Mouse (Mus musculus): ENCODE results near the gene Slc7a11. TPM values are rescaled to one million over a fixed set of nuclear protein-coding genes. Genes with fewer than 3 reads are reported as not detected.

The Slc7a11 gene
- total and polyA plus RNA-seq, 2 experiments from 2014 or later, result 3.8 to 19.0 TPM

DNA sequence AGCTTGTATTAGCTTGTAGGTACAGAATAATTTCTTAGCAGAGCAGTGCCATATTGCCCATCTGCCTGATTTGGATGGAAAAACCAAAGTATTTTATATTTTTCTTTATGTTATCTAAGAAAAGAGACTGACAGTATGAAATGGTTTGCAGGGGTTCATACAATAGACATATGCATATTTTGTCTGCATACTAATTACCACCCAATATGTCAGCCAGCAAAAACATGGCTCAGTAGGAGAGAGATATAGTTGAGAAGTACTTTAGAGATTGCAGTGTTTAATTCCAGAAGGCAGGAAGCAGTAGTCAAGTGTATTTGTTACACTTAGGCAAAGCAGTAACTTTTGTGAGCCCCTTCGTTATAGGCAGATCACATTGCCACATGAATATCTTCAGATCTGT, 182.7 kb downstream of the Slc7a11 start:
- WGBS, result 70% methylated on average over 1 of the region's 1 CpGs
- Histone ChIP-seq H3K4me1 (ENCODE audit: insufficient read depth) (no peaks in the 10 kb centered on the region), H3K36me3 (ENCODE audit: insufficient read depth) (no peaks in the 10 kb centered on the region), H3K27ac (ENCODE audit: low read depth, low read length) (no peak overlapping the region), H3K9me3 (ENCODE audit: low read length) (no peaks in the 10 kb centered on the region), H3K4me2 (ENCODE audit: low read depth) (no peak overlapping the region), H3K27me3 (ENCODE audit: insufficient read depth, low read length) (no peaks in the 10 kb centered on the region), H3K9ac (no peak overlapping the region), H3K4me3 (ENCODE audit: low read depth, low read length) (no peak overlapping the region)
- no peak for TF ChIP-seq CTCF (IDR thresholded peaks at IDR 0.05; ENCODE audit: low read depth)
- no peak for ATAC-seq
- DNase-seq, result no peak

DNA sequence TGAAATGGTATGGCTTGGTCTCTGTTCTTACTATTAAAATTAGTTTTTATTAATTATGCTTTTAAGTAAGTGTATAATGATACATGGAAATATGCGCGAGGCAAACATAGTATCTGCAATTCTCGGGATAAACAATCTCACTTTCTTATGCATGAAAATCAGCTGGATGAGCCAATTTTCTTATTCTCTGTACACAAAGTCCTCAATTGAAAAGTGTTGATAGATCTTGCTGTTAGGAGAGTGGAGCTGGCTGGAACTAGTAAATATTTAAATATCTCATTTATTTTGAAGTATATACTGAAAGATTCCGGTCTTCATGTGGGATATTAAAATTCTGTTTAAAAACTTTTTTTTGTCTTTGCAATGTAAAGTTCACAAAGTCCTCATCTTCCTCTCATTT, 184.6 kb downstream of the Slc7a11 start:
- Histone ChIP-seq H3K4me2 (ENCODE audit: low read depth) (no peak overlapping the region), H3K27me3 (ENCODE audit: insufficient read depth, low read length) (no peaks in the 10 kb centered on the region), H3K36me3 (ENCODE audit: insufficient read depth) (no peaks in the 10 kb centered on the region), H3K9me3 (ENCODE audit: low read length) (no peaks in the 10 kb centered on the region), H3K4me1 (ENCODE audit: insufficient read depth) (no peaks in the 10 kb centered on the region), H3K27ac (ENCODE audit: low read depth, low read length) (no peak overlapping the region), H3K9ac (no peak overlapping the region), H3K4me3 (ENCODE audit: low read depth, low read length) (no peak overlapping the region)
- ATAC-seq (no peak), DNase-seq (no peak)
- 69% methylated on average over 4 of the region's 4 CpGs for WGBS
- no peak for TF ChIP-seq CTCF (IDR thresholded peaks at IDR 0.05; ENCODE audit: low read depth)

DNA sequence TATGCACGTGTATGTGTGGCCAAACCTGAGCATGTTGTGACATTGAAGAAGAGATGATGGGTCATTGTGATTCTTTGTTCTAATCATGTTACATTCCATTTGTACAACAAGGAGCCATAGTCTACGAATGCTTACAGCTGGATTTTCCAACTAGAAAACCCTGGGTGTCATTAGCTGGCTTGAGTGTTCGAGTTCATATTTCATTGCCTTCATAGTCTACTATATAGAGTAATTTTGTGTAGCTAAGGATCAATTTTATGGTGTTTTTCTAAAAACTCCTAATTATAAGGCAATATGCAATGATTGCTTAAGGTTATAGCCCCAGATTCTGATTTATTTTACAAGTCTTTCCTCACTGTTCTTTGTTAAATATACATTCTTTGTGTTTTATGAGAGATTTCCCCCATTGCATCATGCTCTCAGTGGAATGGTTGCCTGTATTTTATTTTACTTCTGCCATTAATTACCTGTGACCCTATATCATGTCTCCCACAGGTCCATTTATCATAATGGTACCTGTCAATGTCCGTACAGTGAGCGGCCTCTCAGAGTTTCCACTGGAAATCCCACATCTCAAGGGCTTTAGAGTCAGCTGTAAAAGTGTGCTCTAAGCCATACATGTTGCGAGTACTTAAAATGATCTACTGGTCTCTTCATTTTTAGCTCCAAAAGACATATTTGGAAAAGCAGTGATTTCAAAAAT, 193.7 kb downstream of the Slc7a11 start:
- Histone ChIP-seq H3K4me3 (ENCODE audit: low read depth, low read length) (no peak overlapping the region), H3K27me3 (ENCODE audit: insufficient read depth, low read length) (no peaks in the 10 kb centered on the region), H3K27ac (ENCODE audit: low read depth, low read length) (no peak overlapping the region), H3K4me2 (ENCODE audit: low read depth) (no peak overlapping the region), H3K9ac (no peak overlapping the region), H3K4me1 (ENCODE audit: insufficient read depth) (no peaks in the 10 kb centered on the region), H3K9me3 (ENCODE audit: low read length) (no peaks in the 10 kb centered on the region), H3K36me3 (ENCODE audit: insufficient read depth) (no peaks in the 10 kb centered on the region)
- no peak for TF ChIP-seq CTCF (IDR thresholded peaks at IDR 0.05; ENCODE audit: low read depth)
- no peak for ATAC-seq
- 91% methylated on average over 6 of the region's 6 CpGs for WGBS
- DNase-seq, result no peak

DNA sequence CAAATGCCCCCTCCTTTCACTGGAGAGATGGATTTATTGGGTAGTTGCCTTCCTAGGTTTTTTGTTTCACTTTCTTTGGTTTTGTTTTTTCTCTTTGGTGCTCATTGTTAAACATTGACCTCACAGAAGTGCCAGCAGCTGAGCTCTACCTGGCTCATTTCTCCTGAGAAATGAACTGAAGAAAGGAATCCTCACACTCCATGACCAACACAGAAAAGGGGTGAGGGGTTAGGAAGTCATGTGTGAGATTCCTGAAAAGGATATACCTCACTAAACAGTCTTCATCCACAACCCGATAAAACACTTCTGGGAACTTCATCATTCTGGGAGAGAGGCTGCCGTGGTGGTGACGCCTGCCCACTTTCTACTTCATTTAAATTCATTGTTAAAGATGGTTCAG, 207.4 kb downstream of the Slc7a11 start:
- DNase-seq, result no peak
- ATAC-seq, result no peak

DNA sequence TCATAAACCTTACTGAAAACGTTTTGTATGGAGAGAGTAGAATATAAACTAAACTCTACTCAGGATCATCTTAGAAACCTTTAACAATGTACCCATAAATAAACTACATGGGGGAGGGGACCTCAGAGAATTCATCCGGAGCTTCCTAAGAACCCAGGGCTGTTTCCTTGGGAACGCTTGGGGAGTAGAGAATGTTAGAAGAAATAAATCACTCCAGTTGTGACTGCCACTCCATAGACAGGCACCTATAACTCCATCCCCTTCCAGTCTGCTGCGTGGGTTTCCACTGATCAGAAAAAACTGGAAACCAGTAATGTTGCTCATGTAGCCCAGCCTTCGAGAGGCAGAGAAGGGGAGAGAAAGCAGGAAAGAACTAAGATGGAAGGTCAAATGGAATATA, 210.3 kb downstream of the Slc7a11 start:
- Histone ChIP-seq H3K36me3 (ENCODE audit: insufficient read depth) (no peaks in the 10 kb centered on the region), H3K4me3 (ENCODE audit: low read depth, low read length) (no peak overlapping the region), H3K27me3 (ENCODE audit: insufficient read depth, low read length) (no peaks in the 10 kb centered on the region), H3K4me1 (ENCODE audit: insufficient read depth) (no peaks in the 10 kb centered on the region), H3K27ac (ENCODE audit: low read depth, low read length) (no peak overlapping the region), H3K4me2 (ENCODE audit: low read depth) (no peak overlapping the region), H3K9ac (no peak overlapping the region), H3K9me3 (ENCODE audit: low read length) (no peaks in the 10 kb centered on the region)
- 53% methylated on average over 5 of the region's 5 CpGs for WGBS
- no peak for TF ChIP-seq CTCF (IDR thresholded peaks at IDR 0.05; ENCODE audit: low read depth)
- ATAC-seq (no peak), DNase-seq (no peak)

More for the DNA sequence above, 207.4 kb downstream of the Slc7a11 start:
- Histone ChIP-seq H3K27ac (ENCODE audit: low read depth, low read length) (no peak overlapping the region), H3K9ac (no peak overlapping the region), H3K4me3 (ENCODE audit: low read depth, low read length) (no peak overlapping the region), H3K36me3 (ENCODE audit: insufficient read depth) (no peaks in the 10 kb centered on the region), H3K4me2 (ENCODE audit: low read depth) (no peak overlapping the region), H3K27me3 (ENCODE audit: insufficient read depth, low read length) (no peaks in the 10 kb centered on the region), H3K4me1 (ENCODE audit: insufficient read depth) (no peaks in the 10 kb centered on the region), H3K9me3 (ENCODE audit: low read length) (no peaks in the 10 kb centered on the region)
- WGBS, result 67% methylated on average over 3 of the region's 3 CpGs
- no peak for TF ChIP-seq CTCF (IDR thresholded peaks at IDR 0.05; ENCODE audit: low read depth)

DNA sequence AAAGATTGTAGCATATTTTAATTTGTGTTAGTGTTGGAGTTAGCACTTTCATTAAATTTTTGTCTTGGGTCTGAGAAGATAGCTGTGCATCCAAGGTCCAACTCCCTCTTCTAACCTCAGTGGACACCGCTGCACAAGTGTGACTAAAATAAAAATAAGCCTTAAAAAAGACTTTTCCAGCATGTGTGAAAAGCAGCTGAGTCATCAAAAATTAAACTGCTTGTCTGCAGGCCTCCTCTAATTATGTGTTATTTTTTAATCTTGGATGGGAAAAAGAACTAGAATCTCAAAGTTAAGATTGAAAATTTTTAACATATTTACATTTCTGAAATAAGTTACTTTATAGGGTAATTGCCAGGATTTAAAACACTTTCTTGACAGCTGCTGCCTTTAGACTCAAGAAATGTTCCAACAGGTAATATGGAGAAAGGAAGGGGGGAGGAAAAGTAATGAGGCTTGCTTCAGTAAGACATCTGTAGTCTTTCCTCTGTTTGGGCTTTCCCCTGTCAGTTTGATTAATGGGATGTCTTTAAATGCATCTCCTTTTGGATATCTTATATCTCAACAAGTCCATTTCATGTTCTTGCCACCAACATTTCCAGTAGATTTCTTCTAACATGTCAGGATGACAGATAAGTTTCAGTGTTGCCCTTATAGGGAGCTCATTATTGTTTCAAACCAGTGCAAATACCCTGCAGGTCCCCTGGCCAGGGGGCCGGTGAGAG, 218.9 kb downstream of the Slc7a11 start:
- Histone ChIP-seq H3K4me1 (ENCODE audit: insufficient read depth) (no peaks in the 10 kb centered on the region), H3K9me3 (ENCODE audit: low read length) (no peaks in the 10 kb centered on the region), H3K27ac (ENCODE audit: low read depth, low read length) (no peak overlapping the region), H3K9ac (no peak overlapping the region), H3K27me3 (ENCODE audit: insufficient read depth, low read length) (no peaks in the 10 kb centered on the region), H3K36me3 (ENCODE audit: insufficient read depth) (no peaks in the 10 kb centered on the region), H3K4me2 (ENCODE audit: low read depth) (no peak overlapping the region), H3K4me3 (ENCODE audit: low read depth, low read length) (no peak overlapping the region)
- DNase-seq (no peak), ATAC-seq (no peak)
- 91% methylated on average over 2 of the region's 2 CpGs for WGBS
- TF ChIP-seq CTCF (IDR thresholded peaks at IDR 0.05; ENCODE audit: low read depth), result no peak

DNA sequence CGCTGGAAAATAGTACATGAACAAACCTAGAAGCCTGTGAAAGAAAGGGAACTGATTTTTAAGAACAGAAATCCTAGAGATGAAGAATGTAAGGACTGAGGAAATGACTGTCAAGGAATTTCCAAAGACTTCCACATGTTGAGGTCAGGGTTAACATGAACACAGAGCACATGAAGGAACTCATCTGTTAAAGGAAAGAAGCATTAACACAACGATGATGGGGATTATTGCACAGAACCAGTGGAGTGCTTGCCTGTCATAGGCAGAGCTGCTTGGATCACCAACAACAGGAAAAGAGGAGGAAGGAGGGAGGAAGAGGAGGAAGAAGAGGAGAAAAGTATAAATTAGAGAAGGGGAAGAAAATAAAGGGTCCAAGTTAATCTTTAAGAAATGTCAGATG, 223.0 kb downstream of the Slc7a11 start:
- ATAC-seq, result no peak
- WGBS, result 81% methylated on average over 2 of the region's 2 CpGs
- H3K4me2 ChIP-seq (ENCODE audit: low read depth), result no peak overlapping the region
- H3K9me3 ChIP-seq (ENCODE audit: low read length), result no peaks in the 10 kb centered on the region
- no peak for TF ChIP-seq CTCF (IDR thresholded peaks at IDR 0.05; ENCODE audit: low read depth)
- H3K27me3 ChIP-seq (ENCODE audit: insufficient read depth, low read length), result no peaks in the 10 kb centered on the region
- no peak overlapping the region for H3K4me3 ChIP-seq (ENCODE audit: low read depth, low read length)
- DNase-seq, result no peak
- no peak overlapping the region for H3K9ac ChIP-seq
- H3K4me1 ChIP-seq (ENCODE audit: insufficient read depth), result no peaks in the 10 kb centered on the region
- no peaks in the 10 kb centered on the region for H3K36me3 ChIP-seq (ENCODE audit: insufficient read depth)
- no peak overlapping the region for H3K27ac ChIP-seq (ENCODE audit: low read depth, low read length)

Data from forebrain, postnatal 0 days (tissue).